Mouse (Mus musculus): Measurements from ENCODE around the gene Emg1.

Gene Emg1

DNA sequence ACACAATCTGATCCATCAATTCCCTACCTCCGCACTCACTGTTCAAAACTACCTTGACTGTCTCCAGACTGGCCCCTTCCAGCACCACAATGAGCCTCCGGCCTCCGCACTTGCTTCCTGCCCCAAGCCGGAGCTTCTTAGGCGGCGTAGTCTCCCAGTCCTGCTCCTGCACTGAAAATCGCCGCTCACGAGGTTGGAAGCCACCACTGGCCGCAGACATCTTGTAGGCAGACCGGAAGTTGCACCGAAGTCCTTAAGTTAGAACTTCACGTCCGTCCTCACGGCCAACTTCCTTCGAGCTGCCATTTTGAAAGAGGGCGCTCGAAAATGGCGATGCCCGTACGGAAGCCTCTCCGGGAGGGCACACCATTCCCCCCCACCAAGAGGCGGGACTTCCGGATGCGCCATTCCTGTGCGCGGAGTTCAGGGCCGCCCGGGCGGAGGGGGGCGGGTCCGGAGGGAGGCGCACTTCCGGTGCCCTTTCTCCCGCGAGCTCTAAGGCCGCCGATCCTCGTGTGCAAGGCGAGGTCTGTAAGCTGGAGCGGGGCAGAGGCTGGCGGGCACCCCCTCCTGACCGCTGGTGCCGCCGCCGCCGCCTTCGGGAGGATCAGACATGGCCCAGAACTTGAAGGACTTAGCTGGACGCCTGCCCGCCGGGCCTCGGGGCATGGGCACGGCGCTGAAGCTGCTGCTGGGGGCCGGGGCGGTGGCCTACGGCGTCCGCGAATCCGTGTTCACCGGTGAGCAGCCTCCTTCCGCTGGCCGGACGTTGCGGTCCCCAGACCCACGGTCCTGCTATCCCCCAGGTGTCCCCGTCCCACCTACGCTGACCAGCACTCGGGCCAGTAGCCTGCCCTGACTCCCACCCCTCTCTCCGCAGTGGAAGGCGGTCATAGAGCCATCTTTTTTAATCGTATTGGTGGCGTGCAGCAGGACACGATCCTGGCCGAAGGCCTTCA, at the start of gene Emg1, which contains the start of gene Phb2:
Emg1 (minus strand) TSS at position 355 of the 959 bp plus-strand sequence.
Phb2 (plus strand) TSS at position 513 of the 959 bp plus-strand sequence.
- peak; percentile 95 for DNase-seq (ENCODE audit: low read depth, low spot score)

- peak; percentile 42 for DNase-seq (ENCODE audit: low read depth, low spot score)
Measured at GRCm38 (mm10) chr6:124759259-124759658, 47.3 kb upstream of the Emg1 start.

- DNase-seq (ENCODE audit: low read depth, low spot score) = no peak
Measured at GRCm38 (mm10) chr6:124758849-124759232, 46.9 kb upstream of the Emg1 start.

DNA sequence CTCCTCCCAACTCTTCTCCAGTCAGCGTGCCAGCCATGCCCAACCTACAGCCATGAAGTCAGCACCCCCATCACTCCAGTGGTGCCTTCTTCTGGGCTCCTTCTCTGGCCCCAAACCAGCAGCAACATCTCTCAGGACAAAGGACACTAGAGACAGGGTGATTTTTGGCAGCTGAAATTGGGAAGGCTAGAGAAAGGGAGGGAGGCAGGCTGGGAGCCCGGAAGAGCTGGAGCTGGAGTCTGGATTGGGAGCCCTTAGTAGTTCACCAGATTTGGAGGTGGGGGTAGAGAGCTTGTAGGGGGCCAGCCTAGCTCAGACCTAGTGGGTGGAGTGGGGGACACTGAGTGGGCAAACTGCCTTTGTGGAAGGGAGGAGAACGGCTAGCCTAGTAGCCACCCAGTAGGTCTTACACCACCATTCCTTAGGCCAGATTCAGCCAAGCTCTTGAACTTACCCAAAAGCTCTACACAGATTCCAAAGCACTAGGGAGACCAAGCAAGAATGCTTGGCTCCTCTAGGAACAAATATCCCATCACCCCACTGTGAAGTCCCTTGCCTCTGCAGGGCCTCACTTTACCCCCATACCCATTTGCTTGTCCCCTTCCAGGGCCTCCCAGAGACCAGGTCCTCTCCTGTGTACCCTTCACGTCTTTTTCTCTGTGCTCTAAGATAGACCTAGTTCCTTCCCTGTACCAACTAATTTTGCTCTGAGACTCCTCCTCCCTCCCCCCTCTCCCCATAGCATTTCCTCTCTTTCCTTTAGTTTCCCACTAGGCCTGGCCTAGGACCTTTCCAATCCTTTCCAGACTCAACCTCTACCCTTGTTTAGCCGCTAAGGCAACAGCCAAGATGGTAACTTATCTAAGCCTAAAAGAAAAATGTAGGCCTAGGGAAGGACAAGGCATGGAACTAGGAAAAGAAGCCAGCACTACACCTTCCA, 46.2 kb upstream of the Emg1 start:
- DNase-seq (ENCODE audit: low read depth, low spot score) = no peak

- no peak for DNase-seq (ENCODE audit: low read depth, low spot score)
Measured at GRCm38 (mm10) chr6:124757351-124757880, 45.4 kb upstream of the Emg1 start.

- DNase-seq (ENCODE audit: low read depth, low spot score) = no peak
Measured at GRCm38 (mm10) chr6:124756652-124757350, 44.8 kb upstream of the Emg1 start.

- DNase-seq (ENCODE audit: low read depth, low spot score) = no peak
Measured at GRCm38 (mm10) chr6:124755831-124756595, 44.0 kb upstream of the Emg1 start, which contains the start of the genes Gm45234 and Atn1. Gene Gm45234, minus strand, starts transcription at chr6:124756021. Gene Atn1, minus strand, starts transcription at chr6:124756524.

DNA sequence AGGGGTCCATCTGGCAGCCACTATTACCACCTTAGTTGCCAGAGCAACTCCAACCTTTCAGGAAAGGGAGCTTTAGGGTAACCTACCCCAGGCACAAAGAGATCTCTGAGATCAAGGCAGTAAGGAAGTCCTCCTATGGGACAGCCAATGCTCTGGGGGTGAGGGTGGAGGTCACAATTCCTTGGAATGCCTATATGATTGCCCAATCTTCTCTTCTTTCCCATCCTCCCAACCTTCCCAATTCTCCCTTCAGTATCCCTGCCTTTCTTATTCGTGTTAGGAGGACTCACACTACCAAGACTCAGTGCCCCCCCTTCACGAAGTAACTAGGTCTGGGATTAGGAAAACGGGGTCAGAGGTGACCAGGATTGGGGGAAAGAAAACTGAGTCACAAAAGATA, 43.3 kb upstream of the Emg1 start:
- no peak for DNase-seq (ENCODE audit: low read depth, low spot score)

GRCm38 (mm10) chr6:124753861-124754260, 41.9 kb upstream of the Emg1 start:
- DNase-seq (ENCODE audit: low read depth, low spot score) = no peak

DNA sequence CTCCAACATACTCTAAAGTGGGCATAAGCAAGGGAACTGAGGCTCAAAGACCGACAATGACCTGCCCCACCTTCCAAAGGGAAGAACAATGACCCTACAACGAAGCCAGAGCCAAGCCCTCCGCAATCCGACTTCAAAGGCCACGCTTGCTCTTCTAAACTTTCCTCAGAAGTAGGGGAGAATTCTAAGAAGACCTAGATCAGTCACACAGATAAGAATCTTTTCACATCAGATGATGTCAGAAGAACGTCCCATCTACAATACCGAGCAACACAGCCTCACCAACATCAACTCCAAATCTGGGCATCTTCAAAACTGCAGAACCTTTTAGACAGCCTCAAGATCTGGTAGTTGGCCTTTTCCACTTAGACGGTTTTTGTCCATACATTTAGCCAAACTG, 38.4 kb upstream of the Emg1 start:
- DNase-seq (ENCODE audit: low read depth, low spot score) = no peak

GRCm38 (mm10) chr6:124746654-124747632, 35.0 kb upstream of the Emg1 start:
- no peak for DNase-seq (ENCODE audit: low read depth, low spot score)

DNA sequence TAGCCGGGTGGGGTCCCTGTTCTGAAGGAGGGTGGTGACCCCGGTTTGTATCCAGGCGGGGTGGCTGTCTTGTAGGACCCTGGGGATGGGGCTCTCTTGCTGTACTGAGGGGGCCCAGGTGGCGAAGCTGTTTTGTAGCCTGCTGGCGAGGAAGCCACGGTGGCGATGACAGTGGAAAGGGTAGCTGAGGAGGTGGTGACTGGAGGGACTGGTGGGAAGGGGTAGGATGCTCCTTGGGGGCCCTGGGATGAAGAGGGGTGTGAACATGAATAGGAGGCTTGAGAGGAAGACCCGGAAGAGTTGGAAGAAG, 34.3 kb upstream of the Emg1 start:
- no peak for DNase-seq (ENCODE audit: low read depth, low spot score)

GRCm38 (mm10) chr6:124745490-124746295, 33.7 kb upstream of the Emg1 start:
- peak; percentile 82 for DNase-seq (ENCODE audit: low read depth, low spot score)

DNA sequence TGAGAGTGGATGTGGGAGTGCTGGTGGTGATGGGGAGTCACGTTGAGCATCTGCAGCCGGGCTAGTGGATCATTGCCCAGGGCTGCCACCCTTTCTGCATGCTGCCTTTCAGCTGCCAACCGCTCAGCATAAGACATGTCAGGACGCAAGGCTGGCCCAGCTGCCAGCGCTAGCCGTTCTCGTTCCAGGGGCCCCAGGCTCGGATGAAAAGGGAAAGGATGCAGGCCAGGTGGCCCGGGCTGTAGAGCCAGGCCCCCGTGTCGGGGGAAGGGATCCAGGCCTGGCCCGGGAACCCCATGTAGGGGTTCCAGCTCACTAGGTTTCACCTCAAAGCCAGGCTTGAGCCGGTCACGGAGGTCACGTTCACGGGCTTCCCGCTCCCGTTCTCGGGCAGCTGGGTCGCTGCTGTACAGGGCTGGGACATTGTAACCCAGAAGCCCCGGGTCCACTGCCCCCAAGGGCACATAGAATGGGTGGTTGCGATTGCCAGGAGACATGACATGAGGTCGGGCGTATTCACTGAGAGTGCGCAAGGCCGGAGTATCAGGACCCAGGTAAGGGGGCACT, 32.9 kb upstream of the Emg1 start:
- no peak for DNase-seq (ENCODE audit: low read depth, low spot score)

DNA sequence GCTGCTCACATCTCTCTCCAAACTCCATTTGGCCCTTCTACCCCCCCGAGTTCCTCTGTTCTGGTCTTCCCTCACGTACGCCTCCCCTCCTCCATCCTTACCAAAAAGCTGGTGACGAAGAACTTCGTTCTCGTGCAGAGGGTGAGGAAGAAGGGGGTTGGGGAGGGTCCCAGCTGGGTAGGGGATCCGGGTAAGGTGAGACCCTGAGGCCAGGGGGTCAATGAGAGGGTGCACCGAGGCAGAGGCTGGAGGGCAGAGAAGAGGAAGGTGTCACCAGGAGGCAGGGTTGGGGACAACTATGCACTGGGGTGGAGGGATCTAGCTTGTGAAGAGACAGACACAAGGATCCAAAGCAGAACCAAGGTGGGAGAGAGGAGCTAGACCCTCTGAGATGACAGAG, 31.7 kb upstream of the Emg1 start:
- DNase-seq (ENCODE audit: low read depth, low spot score) = no peak

DNA sequence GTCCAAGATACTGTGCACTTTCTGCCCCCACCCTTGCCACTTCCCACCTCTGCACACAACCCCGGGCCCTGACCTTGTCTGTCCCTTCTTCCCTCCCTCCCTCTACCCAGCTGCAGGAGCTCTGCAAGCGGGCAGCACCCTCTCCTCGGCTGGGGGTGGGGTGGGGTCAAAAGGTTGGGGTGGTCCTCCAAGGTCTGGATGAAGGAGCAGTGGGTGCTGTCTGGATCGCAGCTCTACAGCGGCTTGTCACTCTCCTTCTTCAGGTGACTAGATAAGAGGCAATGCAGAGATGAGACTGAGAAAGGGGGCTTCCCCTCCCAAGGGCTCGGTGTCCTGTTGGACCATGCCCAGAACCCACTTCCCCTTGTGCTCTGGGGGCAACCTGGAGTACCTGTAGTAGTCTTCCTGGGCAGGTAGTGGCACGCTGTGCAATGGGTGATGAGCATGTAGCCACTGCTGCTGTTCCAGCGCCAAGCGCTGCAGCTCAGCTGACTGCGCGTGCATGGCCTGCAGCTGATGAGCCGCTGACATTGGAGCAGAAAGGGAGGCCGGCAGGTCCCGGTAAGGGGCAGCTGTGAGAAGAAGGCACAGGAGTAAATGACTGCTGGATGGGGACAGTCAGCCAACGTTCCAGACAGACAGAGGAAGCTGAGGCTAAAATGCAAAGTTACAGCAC, 31.0 kb upstream of the Emg1 start:
- no peak for DNase-seq (ENCODE audit: low read depth, low spot score)

- no peak for DNase-seq (ENCODE audit: low read depth, low spot score)
Measured at GRCm38 (mm10) chr6:124741842-124742241, 29.9 kb upstream of the Emg1 start.
